Mouse (Mus musculus) embryonic facial prominence, embryonic 14.5 days (tissue): ENCODE measurements around the gene 5031439G07Rik. TPM values are rescaled to one million over a fixed set of nuclear protein-coding genes. Genes with fewer than 3 reads are reported as not detected.

Source experiments
- ATAC-seq: fragments of 200-750 bp; cut with Nextera tagmentation; 2 replicates; pipeline ENCODE4 v1.8.0; 2017; ENCODE audit warnings: low read depth, moderate number of reproducible peaks, moderate TSS enrichment
- DNase-seq: peaks from one replicate; pipeline ENCODE4 v3.0.0-alpha.2; 2015; ENCODE audit warnings: low spot score
- H3K27ac ChIP-seq: fragments of 300-500 bp; sonication (generic); replicated peaks from 2 replicates; pipeline ENCODE4 v1.5.1; 2014; ENCODE audit warnings: low read depth, mild to moderate bottlenecking, low read length, moderate library complexity
- H3K27me3 ChIP-seq: fragments of 300-500 bp; sonication (generic); replicated peaks from 2 replicates; pipeline ENCODE4 v1.6.1; 2014; ENCODE audit warnings: low read length; ENCODE audit not compliant: control insufficient read depth, insufficient read depth
- H3K36me3 ChIP-seq: fragments of 300-500 bp; sonication (generic); 2 replicates; pipeline ENCODE4 v1.6.1; 2014; ENCODE audit warnings: low read length, mixed read lengths; ENCODE audit not compliant: control insufficient read depth, insufficient read depth
- H3K4me1 ChIP-seq: fragments of 300-500 bp; sonication (generic); 2 replicates; pipeline ENCODE4 v1.6.1; 2014; ENCODE audit warnings: antibody characterized with exemption, low read length; ENCODE audit not compliant: control insufficient read depth, insufficient read depth
- H3K4me2 ChIP-seq: fragments of 300-500 bp; sonication (generic); 2 replicates; pipeline ENCODE4 v1.6.1; 2014; ENCODE audit warnings: low read depth, mild to moderate bottlenecking, low read length, moderate library complexity, mixed read lengths
- H3K4me3 ChIP-seq: fragments of 300-500 bp; sonication (generic); 2 replicates; pipeline ENCODE4 v1.5.1; 2014; ENCODE audit warnings: low read depth, mild to moderate bottlenecking, low read length
- H3K9ac ChIP-seq: fragments of 300-500 bp; sonication (generic); 2 replicates; pipeline ENCODE4 v1.6.1; 2014; ENCODE audit warnings: low read depth, mild to moderate bottlenecking, low read length, moderate library complexity, mixed read lengths
- H3K9me3 ChIP-seq: fragments of 300-500 bp; sonication (generic); 2 replicates; pipeline ENCODE4 v1.6.1; 2016; ENCODE audit warnings: low read length; ENCODE audit not compliant: control insufficient read depth
- WGBS: fragments of 180-500 bp; shearing (Covaris S2); extraction: QIAGEN DNeasy Blood & Tissue Kit; methylation state at CpG from one replicate; pipeline ENCODE4 v1.1.7; 2014; 5-methylcytosine and 5-hydroxymethylcytosine counted together
- polyA plus RNA-seq: library from polyadenylated mRNA; unstranded; fragments of >200 nt; fragmentation: Nextera tagmentation; extraction: Ambion mirVana; gene quantifications from 2 replicates; pipeline ENCODE4 v1.2.1, GENCODE M21; 2014

5031439G07Rik gene
- polyA plus RNA-seq, 1 experiment from 2014 or later: 11.1 TPM

DNA sequence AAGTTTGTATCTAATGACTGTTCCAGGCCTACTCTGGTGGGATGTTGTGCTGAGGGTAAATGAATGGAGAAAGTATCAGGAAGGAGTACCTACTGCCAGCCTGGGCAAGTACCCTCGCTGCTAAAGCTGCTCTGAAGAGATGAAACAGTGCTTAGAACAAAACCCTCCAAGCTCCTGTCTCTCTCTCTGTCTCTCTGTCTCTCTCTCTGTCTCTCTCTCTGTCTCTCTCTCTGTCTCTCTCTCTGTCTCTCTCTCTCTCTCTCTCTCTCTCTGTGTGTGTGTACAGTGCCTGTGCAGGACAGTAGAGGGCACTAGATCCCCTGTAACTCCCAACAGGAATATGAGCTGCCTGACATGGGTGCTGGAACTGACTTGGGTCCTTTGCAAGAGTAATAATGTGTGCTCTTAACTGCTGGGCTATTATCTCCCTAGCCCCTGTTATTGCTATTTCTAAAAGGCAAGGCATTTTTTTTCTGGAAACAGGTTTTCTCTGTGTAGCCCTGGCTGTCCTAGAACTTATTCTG, 62.8 kb downstream of the 5031439G07Rik start:
- Histone ChIP-seq H3K4me2 (peak overlapping the region; percentile 84), H3K9me3 (no peaks in the 10 kb centered on the region), H3K27ac (no peak overlapping the region), H3K36me3 (peaks cover 35% of the 10 kb centered on the region), H3K27me3 (no peaks in the 10 kb centered on the region), H3K4me3 (0 out of 2 replicates have a peak overlapping the region, but pooled peaks have one; percentile 99), H3K4me1 (peaks cover 5% of the 10 kb centered on the region; the same call in 1 of the 2 replicates), H3K9ac (no peak overlapping the region)
- no peak for ATAC-seq
- WGBS: 73% methylated on average over 1 of the region's 1 CpGs
- peak; percentile 25 for DNase-seq

DNA sequence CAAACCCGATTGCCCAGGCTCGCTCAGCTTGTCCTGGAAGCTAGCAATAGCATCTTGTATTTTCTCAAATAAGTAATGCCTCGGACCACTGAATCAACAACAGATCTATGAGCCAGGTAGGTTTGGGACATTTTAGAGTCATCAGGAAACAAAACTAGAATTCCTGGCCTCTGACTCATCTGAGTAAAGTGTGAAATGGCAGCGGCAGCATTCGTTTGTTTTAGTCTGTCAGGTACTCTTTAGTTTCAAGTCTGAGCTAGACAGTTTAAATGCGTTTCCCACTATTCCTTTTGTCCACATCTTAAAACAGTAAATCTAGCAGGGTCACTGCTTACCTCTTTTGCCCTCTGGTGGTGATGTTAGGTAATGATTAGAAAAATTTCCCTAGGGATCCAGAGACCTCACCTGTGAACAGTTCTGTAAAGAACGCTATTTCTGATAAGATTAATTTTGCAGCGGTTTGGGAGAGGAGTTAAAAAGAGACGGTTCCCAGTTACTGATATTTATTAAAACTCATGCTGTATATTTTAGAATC, 63.5 kb downstream of the 5031439G07Rik start:
- Histone ChIP-seq H3K9me3 (no peaks in the 10 kb centered on the region), H3K27ac (peak overlapping the region; percentile 42; the same call in 1 of the 2 replicates), H3K4me1 (peaks cover 5% of the 10 kb centered on the region; the same call in 1 of the 2 replicates), H3K27me3 (no peaks in the 10 kb centered on the region), H3K4me2 (peak overlapping the region; percentile 84), H3K9ac (peak overlapping the region; percentile 97), H3K36me3 (peaks cover 28% of the 10 kb centered on the region), H3K4me3 (peak overlapping the region; percentile 99)
- WGBS: 10% methylated on average over 9 of the region's 9 CpGs
- peak; percentile 71 for DNase-seq
- no peak for ATAC-seq

DNA sequence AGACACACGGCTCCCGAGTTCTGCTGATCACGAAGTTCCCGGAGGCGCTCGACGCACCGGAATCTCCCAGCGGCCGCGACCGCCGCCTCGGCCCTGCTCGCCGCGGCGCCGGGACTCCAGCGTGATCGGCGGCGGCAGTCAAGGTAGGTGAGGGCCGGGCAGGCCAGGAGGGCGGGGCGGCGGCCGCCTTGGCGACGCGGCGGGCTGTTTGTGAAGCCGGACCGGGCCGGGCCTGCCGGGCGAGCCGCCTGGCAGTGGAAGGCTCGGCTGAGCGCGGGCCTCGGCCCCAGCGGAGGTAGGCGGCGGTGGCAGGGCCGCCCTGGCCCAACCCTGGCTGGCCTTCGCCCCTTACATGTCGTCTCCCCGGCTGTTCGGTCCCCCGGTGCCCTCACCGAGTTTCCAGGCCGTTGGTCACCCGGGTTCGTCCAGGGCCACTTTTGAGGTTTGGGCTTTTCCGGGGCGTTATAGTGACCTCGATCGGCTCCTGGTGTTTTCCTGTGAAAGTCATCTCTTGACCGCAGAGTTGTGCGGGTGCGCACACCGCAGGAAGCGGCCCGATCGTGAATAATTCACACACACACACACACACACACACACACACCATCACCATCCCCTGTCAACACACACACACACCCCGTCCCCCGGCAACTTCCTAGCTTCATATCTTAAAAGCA, 64.7 kb downstream of the 5031439G07Rik start:
- Histone ChIP-seq H3K36me3 (peaks cover 16% of the 10 kb centered on the region), H3K27ac (peak overlapping the region; percentile 97), H3K9ac (peak overlapping the region; percentile 97), H3K9me3 (no peaks in the 10 kb centered on the region), H3K4me2 (peak overlapping the region; percentile 84), H3K27me3 (no peaks in the 10 kb centered on the region), H3K4me3 (peak overlapping the region; percentile 99), H3K4me1 (peaks cover 5% of the 10 kb centered on the region; the same call in 1 of the 2 replicates)
- 0% methylated on average over 33 of the region's 68 CpGs for WGBS
- ATAC-seq: peak; percentile 75
- DNase-seq: peak; percentile 20

DNA sequence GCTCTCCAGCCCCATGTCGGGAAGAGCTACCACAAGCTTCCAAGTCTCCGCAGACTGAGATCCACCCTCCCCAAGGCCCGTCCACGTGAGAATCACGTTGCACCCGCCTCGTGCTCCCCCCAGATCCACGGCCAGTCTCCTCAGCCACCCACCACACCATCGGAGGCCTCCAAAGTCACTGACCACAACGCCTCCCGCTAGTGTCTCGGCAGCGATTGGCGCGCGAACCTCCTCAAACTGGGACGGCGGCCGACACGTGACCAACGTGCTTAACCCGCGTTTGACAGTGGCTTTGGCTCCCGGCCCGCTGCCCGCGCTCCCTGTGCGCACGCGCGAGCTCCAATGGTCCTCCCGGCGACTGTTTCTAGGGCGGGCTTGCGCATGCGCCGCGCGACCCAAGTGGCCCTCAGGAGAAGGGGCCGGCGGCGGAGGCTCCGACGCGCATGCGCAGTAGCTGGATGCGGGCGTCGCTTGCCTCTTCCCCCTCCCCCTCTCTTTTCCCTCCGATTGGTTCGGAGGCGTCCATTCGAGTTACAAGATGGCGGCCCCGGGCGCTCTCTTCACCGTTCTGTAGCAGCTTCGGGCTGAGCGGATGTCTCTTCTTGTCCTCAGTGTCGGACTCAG, 65.4 kb downstream of the 5031439G07Rik start, which contains the start of gene Nup50:
TSS of gene Nup50 (plus strand) at position 528 of the 624 bp plus-strand sequence.
- Histone ChIP-seq H3K27me3 (no peaks in the 10 kb centered on the region), H3K4me3 (peak within 1 kb of the TSS; percentile 99), H3K4me1 (peaks cover 5% of the 10 kb centered on the region; the same call in 1 of the 2 replicates), H3K9ac (peak within 1 kb of the TSS; percentile 97), H3K27ac (peak within 1 kb of the TSS; percentile 97), H3K4me2 (peak within 1 kb of the TSS; percentile 84), H3K9me3 (no peaks in the 10 kb centered on the region), H3K36me3 (peaks cover 9% of the 10 kb centered on the region)
- under 1% methylated on average over 49 of the region's 60 CpGs for WGBS
- ATAC-seq: peak; percentile 91
- DNase-seq: peak; percentile 98

DNA sequence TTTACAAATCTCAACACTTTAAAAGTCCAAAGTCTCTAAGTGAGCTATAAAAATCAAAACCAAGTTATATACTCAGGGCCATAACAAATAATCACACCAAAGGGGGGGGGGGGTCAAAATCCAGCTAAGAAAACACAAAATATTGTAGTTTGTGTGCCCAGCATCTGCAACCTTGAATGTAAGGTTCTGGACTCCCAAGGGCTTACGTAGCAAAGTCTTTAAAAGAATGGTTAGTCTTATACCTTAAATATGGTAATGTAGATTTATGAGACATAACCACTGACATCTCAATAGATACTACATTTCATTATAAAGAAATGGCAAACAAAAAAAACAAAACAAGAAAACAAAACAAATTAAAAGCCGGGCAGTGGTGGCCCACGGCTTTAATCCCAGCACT, 68.4 kb downstream of the 5031439G07Rik start, which contains the start of gene Gm29666:
TSS of gene Gm29666 (minus strand) at position 101 of the 400 bp plus-strand sequence.
- no peak within 1 kb of the TSS for H3K27ac ChIP-seq
- H3K4me1 ChIP-seq: no peaks in the 10 kb centered on the region
- ATAC-seq: no peak
- no peak within 1 kb of the TSS for H3K4me3 ChIP-seq
- 88% methylated on average over 3 of the region's 3 CpGs for WGBS
- no peaks in the 10 kb centered on the region for H3K9me3 ChIP-seq
- DNase-seq: no peak
- no peaks in the 10 kb centered on the region for H3K36me3 ChIP-seq
- H3K9ac ChIP-seq: no peak within 1 kb of the TSS
- no peak within 1 kb of the TSS for H3K4me2 ChIP-seq
- no peaks in the 10 kb centered on the region for H3K27me3 ChIP-seq

DNA sequence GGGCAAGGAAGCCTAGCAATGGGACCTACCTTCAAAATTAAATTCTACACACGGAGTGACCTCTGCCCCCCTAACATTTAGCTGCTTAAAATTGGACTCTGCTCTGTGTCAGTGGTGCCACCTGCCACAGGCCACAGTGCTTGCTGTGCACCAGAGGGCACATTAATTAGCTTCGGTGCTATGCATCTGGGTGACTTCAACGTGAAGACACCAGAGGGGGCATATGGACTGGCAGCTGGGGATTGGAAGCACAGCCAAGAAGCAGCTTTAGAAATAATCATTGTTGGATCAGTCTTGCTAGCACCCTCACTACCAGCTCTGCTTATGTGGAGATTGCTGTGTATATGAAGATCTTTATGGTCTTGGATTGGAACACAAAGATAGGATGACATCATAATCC, 75.2 kb downstream of the 5031439G07Rik start:
- no peak overlapping the region for H3K4me2 ChIP-seq
- DNase-seq (no peak), ATAC-seq (no peak)
- no peaks in the 10 kb centered on the region for H3K4me1 ChIP-seq
- no peaks in the 10 kb centered on the region for H3K36me3 ChIP-seq
- 79% methylated on average over 3 of the region's 3 CpGs for WGBS
- no peaks in the 10 kb centered on the region; the same call in 1 of the 2 replicates for H3K9me3 ChIP-seq
- H3K27me3 ChIP-seq: no peaks in the 10 kb centered on the region
- no peak overlapping the region for H3K4me3 ChIP-seq
- H3K27ac ChIP-seq: no peak overlapping the region
- no peak overlapping the region for H3K9ac ChIP-seq

DNA sequence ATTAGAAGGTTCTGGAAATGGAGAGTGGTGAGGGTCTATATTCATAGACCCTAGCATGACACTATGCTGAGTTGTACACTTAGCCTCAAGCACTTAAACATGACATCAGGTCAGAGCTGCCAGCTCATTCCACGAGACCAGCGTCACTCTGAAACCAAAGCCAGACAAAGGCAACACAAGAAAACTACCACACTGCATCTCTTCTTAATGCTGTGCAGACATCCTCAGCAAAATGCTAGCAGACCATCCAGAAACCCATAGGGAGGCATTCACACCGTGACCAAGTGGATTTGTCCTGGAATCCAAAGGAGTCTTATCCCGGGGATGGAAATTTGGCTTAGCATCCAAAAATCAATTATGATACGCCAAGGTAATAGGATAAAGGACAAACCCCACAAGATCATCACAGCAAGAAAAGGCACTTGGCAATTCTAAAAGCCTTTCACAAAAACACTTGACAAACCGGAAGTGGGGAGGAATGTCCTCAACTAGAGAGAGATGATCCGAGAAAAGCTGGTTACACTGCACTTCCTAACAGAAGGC, 84.4 kb downstream of the 5031439G07Rik start:
- Histone ChIP-seq H3K9me3 (no peaks in the 10 kb centered on the region), H3K27ac (no peak overlapping the region), H3K9ac (no peak overlapping the region), H3K27me3 (no peaks in the 10 kb centered on the region), H3K4me1 (no peaks in the 10 kb centered on the region), H3K4me3 (no peak overlapping the region), H3K36me3 (no peaks in the 10 kb centered on the region), H3K4me2 (no peak overlapping the region)
- DNase-seq (peak; percentile 42), ATAC-seq (no peak)
- WGBS: 49% methylated on average over 7 of the region's 7 CpGs

DNA sequence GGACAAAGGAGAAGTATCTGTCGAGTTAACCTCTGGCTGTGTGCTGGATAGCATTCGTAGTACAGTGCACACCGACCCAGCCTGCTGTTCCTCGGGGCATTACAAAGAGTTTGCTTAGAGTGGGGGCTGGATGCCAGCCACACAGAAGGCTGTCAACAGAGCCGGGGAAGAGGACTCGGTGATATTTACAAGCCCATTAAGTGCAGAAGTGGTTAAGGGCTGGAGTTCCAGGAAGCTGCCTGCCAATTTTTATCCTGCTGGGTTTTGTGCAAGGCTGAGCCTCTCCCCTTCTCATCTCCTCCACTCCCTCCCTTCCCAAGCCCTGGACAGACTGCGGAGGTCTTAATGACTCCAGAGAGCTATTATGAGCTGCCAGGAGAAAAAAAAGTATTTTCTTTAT, 90.3 kb downstream of the 5031439G07Rik start:
- Histone ChIP-seq H3K27me3 (no peaks in the 10 kb centered on the region), H3K9ac (peak overlapping the region; percentile 3; the same call in 1 of the 2 replicates), H3K9me3 (no peaks in the 10 kb centered on the region), H3K27ac (no peak overlapping the region), H3K4me2 (no peak overlapping the region), H3K4me1 (no peaks in the 10 kb centered on the region), H3K36me3 (no peaks in the 10 kb centered on the region), H3K4me3 (no peak overlapping the region)
- ATAC-seq: no peak; the same call in 1 of the 2 replicates
- DNase-seq: peak; percentile 63
- WGBS: 36% methylated on average over 7 of the region's 7 CpGs
